Mouse (Mus musculus): Measurements from ENCODE around the gene Ptpn5. TPM values are rescaled to one million over a fixed set of nuclear protein-coding genes. Genes with fewer than 3 reads are reported as not detected.

Gene Ptpn5
- polyA plus RNA-seq, 1 experiment from 2014 or later: 53.4 TPM

Small RNA genes lying within 50 kb of the gene (microRNA-seq; reads per million reads assigned to microRNA genes)
- 1.3 reads per million, percentile 3 among the genes with 10 or more reads in this experiment for gene Mir7056

Other genes starting within 250 kb of the Ptpn5 start
- gene Tsg101, start 213.7 kb downstream of the Ptpn5 start, polyA plus RNA-seq (2014; fragmentation: Nextera tagmentation; extraction: Ambion mirVana): 519 and 545 TPM in 2 replicates
- gene Uevld, start 175.2 kb downstream of the Ptpn5 start, polyA plus RNA-seq (2014; fragmentation: Nextera tagmentation; extraction: Ambion mirVana): 7.4 and 8.2 TPM in 2 replicates
- not detected in 2 replicates for gene Gm9999, start 150.1 kb downstream of the Ptpn5 start, polyA plus RNA-seq (2014; fragmentation: Nextera tagmentation; extraction: Ambion mirVana)
- 7.8 and 9.3 TPM in 2 replicates for gene Spty2d1, start 125.3 kb downstream of the Ptpn5 start, polyA plus RNA-seq (2014; fragmentation: Nextera tagmentation; extraction: Ambion mirVana)
- 22.0 and 24.1 TPM in 2 replicates for gene Tmem86a, start 83.1 kb downstream of the Ptpn5 start, polyA plus RNA-seq (2014; fragmentation: Nextera tagmentation; extraction: Ambion mirVana)
- not detected in 2 replicates for gene Mrgpra6, start 71.2 kb upstream of the Ptpn5 start, polyA plus RNA-seq (2014; fragmentation: Nextera tagmentation; extraction: Ambion mirVana)
- gene Mrgpra9, start 119.2 kb upstream of the Ptpn5 start, polyA plus RNA-seq (2014; fragmentation: Nextera tagmentation; extraction: Ambion mirVana): not detected in 2 replicates
- not detected in 2 replicates for gene Mrgpra1, start 220.6 kb upstream of the Ptpn5 start, polyA plus RNA-seq (2014; fragmentation: Nextera tagmentation; extraction: Ambion mirVana)

Measured in forebrain, embryonic 14.5 days (tissue).